Mouse (Mus musculus): ENCODE results near the gene Asgr1. TPM values are rescaled to one million over a fixed set of nuclear protein-coding genes. Genes with fewer than 3 reads are reported as not detected.

Gene Asgr1
- polyA plus RNA-seq, 1 experiment = 0.60 TPM

- TF ChIP-seq POLR2A (IDR thresholded peaks at IDR 0.05; ENCODE audit: low read depth, low read length) (no peak), CTCF (IDR thresholded peaks at IDR 0.05; ENCODE audit: borderline replicate concordance, insufficient read depth, low read length) (no peak)
- H3K4me3 ChIP-seq (ENCODE audit: insufficient read depth, low read length) = no peak overlapping the region
- no peak overlapping the region for H3K27ac ChIP-seq (ENCODE audit: insufficient read depth, low read length)
- 0 out of 2 replicates have a peak, but pooled peaks cover 2% of the 10 kb centered on the region for H3K4me1 ChIP-seq (ENCODE audit: control insufficient read depth, insufficient read depth, low read length)
Measured at GRCm38 (mm10) chr11:70075581-70075980, 21.7 kb downstream of the Asgr1 start.

- TF ChIP-seq POLR2A (IDR thresholded peaks at IDR 0.05; ENCODE audit: low read depth, low read length) (no peak), CTCF (IDR thresholded peaks at IDR 0.05; ENCODE audit: borderline replicate concordance, insufficient read depth, low read length) (no peak)
- no peak overlapping the region for H3K4me3 ChIP-seq (ENCODE audit: insufficient read depth, low read length)
Measured at GRCm38 (mm10) chr11:70077441-70077840, 23.6 kb downstream of the Asgr1 start.

GRCm38 (mm10) chr11:70079175-70079574 is 25.3 kb downstream of the Asgr1 start:
- Histone ChIP-seq H3K4me1 (ENCODE audit: control insufficient read depth, insufficient read depth, low read length) (0 out of 2 replicates have a peak, but pooled peaks cover 2% of the 10 kb centered on the region), H3K4me3 (ENCODE audit: insufficient read depth, low read length) (no peak overlapping the region), H3K27ac (ENCODE audit: insufficient read depth, low read length) (no peak overlapping the region)
- TF ChIP-seq CTCF (IDR thresholded peaks at IDR 0.05; ENCODE audit: borderline replicate concordance, insufficient read depth, low read length) (no peak), POLR2A (IDR thresholded peaks at IDR 0.05; ENCODE audit: low read depth, low read length) (no peak)

More at GRCm38 (mm10) chr11:70077441-70077840, 23.6 kb downstream of the Asgr1 start:
- H3K27ac ChIP-seq (ENCODE audit: insufficient read depth, low read length) = no peak overlapping the region
- H3K4me1 ChIP-seq (ENCODE audit: control insufficient read depth, insufficient read depth, low read length) = 0 out of 2 replicates have a peak, but pooled peaks cover 2% of the 10 kb centered on the region

DNA sequence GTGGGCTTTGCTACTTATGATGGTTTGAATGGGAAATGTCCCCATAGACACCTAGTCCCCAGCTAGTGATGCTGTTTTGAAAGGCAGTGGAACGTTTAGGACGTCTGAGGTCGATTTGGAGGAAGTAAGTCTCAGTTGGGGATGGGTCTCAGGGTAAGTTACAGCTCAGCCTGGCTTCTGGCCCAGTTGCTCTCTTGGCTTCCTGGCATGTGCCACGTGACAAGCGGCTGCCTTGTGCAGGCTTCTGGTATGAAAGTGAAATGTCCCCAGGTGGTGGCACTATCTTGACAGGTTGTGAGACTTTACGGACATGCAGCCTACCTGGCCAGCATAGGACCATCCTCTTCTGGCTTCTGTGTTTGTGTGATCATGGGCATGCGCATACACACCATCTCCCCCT is 26.0 kb downstream of the Asgr1 start:
- 0 out of 2 replicates have a peak, but pooled peaks cover 2% of the 10 kb centered on the region for H3K4me1 ChIP-seq (ENCODE audit: control insufficient read depth, insufficient read depth, low read length)
- no peak overlapping the region for H3K27ac ChIP-seq (ENCODE audit: insufficient read depth, low read length)
- no peak overlapping the region for H3K4me3 ChIP-seq (ENCODE audit: insufficient read depth, low read length)
- TF ChIP-seq POLR2A (IDR thresholded peaks at IDR 0.05; ENCODE audit: low read depth, low read length) (no peak), CTCF (IDR thresholded peaks at IDR 0.05; ENCODE audit: borderline replicate concordance, insufficient read depth, low read length) (no peak)

- H3K4me3 ChIP-seq (ENCODE audit: insufficient read depth, low read length) = no peak overlapping the region
- no peak overlapping the region for H3K27ac ChIP-seq (ENCODE audit: insufficient read depth, low read length)
- no peak for TF ChIP-seq CTCF (IDR thresholded peaks at IDR 0.05; ENCODE audit: borderline replicate concordance, insufficient read depth, low read length)
- 0 out of 2 replicates have a peak, but pooled peaks cover 2% of the 10 kb centered on the region for H3K4me1 ChIP-seq (ENCODE audit: control insufficient read depth, insufficient read depth, low read length)
Measured at GRCm38 (mm10) chr11:70080803-70081590, 27.1 kb downstream of the Asgr1 start.

DNA sequence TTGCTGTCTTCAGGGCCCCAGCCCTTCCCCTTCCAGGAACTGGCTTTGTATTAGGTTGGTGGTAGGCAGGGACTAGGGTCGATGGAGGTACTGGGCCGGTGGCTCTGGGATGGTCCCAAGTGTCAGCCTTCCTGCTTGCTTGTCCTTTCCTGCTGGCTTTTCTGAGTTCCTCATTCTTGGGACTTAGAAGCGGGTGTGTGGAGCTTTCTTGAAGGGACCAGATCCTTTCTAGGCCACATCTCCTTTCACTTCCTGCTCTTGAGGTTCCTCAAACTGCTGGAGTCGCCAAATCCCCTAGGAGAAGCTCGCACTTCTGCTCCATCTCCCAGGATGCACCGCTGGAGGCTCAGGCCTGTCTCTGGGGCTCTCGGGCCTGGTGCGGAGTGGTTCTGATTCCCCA is 30.7 kb downstream of the Asgr1 start:
- 0 out of 2 replicates have a peak, but pooled peaks cover 2% of the 10 kb centered on the region for H3K4me1 ChIP-seq (ENCODE audit: control insufficient read depth, insufficient read depth, low read length)
- H3K27ac ChIP-seq (ENCODE audit: insufficient read depth, low read length) = no peak overlapping the region
- TF ChIP-seq CTCF (IDR thresholded peaks at IDR 0.05; ENCODE audit: borderline replicate concordance, insufficient read depth, low read length) (no peak), POLR2A (IDR thresholded peaks at IDR 0.05; ENCODE audit: low read depth, low read length) (no peak)
- H3K4me3 ChIP-seq (ENCODE audit: insufficient read depth, low read length) = no peak overlapping the region

DNA sequence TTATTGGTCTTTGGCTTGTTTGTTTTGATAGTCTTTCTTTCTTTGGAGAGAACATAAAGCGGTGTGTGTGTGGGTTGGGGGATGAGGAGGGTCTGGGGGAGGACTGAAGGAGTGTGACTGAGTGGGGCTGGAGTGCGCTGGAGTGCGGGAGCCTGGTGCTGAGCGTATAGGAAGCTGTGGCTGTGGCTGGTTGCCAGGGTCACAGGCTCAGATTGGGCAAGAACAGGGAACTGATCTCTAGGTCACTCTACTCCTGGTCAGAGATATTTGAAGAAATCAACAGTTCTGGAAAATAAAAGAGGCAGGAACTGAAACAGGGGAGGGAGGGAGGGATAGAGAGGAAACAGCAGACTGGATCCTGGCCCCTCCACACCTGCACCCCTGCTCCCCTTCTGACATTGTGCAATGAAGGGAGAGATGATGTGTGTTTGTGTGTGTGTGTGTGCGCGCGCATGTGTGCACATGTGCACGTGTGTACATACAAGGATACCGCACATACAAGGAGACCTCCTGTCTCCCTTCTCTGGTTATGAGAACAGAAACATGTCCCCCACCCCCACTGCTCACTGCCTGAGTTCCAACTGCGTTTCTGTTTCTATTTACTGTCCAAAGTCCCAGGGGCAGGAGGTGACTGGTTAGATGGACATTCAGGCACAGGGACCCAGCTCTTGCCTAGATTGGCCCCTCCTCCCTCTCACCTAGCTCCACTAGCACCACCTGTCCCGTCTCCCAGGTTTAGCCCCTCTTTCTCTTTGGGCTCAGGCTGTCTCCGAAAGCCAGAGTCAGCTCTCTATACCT is 38.3 kb downstream of the Asgr1 start, which contains the start of gene Asgr2:
Gene Asgr2, plus strand, starts transcription at position 659 of the 798 bp plus-strand sequence.
- H3K27ac ChIP-seq (ENCODE audit: insufficient read depth, low read length) = no peak within 1 kb of the TSS

GRCm38 (mm10) chr11:70097396-70097795 is 43.5 kb downstream of the Asgr1 start:
- TF ChIP-seq POLR2A (IDR thresholded peaks at IDR 0.05; ENCODE audit: low read depth, low read length) = no peak
- no peak for TF ChIP-seq CTCF (IDR thresholded peaks at IDR 0.05; ENCODE audit: borderline replicate concordance, insufficient read depth, low read length)
- Histone ChIP-seq H3K4me1 (ENCODE audit: control insufficient read depth, insufficient read depth, low read length) (no peaks in the 10 kb centered on the region), H3K4me3 (ENCODE audit: insufficient read depth, low read length) (no peak overlapping the region), H3K27ac (ENCODE audit: insufficient read depth, low read length) (no peak overlapping the region)

More for the DNA sequence above, 38.3 kb downstream of the Asgr1 start, which contains the start of gene Asgr2:
- no peak for TF ChIP-seq CTCF (IDR thresholded peaks at IDR 0.05; ENCODE audit: borderline replicate concordance, insufficient read depth, low read length)
- no peak within 1 kb of the TSS for H3K4me3 ChIP-seq (ENCODE audit: insufficient read depth, low read length)
- no peaks in the 10 kb centered on the region for H3K4me1 ChIP-seq (ENCODE audit: control insufficient read depth, insufficient read depth, low read length)

DNA sequence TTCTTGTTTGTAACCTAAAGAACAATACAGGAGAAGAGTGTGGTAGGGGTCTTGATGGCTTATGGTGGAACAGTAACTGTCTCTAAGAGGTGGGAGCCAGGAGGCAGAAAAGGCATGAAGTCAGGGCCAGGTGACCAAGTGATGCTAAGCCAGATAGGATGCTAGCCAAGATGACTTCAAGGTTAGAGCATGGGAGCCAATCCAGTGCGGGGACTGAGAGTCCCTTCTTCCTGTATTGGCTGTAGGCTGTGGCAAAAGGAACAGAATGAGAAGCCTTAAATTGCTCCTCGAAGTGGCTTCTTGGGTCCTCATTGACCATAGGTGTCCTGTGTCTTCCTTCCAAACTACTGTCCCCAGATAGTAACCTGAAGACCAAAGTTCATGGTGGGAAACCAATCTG is 45.2 kb downstream of the Asgr1 start:
- Histone ChIP-seq H3K27ac (ENCODE audit: insufficient read depth, low read length) (no peak overlapping the region), H3K4me1 (ENCODE audit: control insufficient read depth, insufficient read depth, low read length) (no peaks in the 10 kb centered on the region), H3K4me3 (ENCODE audit: insufficient read depth, low read length) (no peak overlapping the region)
- no peak for TF ChIP-seq CTCF (IDR thresholded peaks at IDR 0.05; ENCODE audit: borderline replicate concordance, insufficient read depth, low read length)

- Histone ChIP-seq H3K4me1 (ENCODE audit: control insufficient read depth, insufficient read depth, low read length) (no peaks in the 10 kb centered on the region), H3K4me3 (ENCODE audit: insufficient read depth, low read length) (no peak overlapping the region), H3K27ac (ENCODE audit: insufficient read depth, low read length) (no peak overlapping the region)
- no peak for TF ChIP-seq POLR2A (IDR thresholded peaks at IDR 0.05; ENCODE audit: low read depth, low read length)
- TF ChIP-seq CTCF (IDR thresholded peaks at IDR 0.05; ENCODE audit: borderline replicate concordance, insufficient read depth, low read length) = no peak
Measured at GRCm38 (mm10) chr11:70099809-70100208, 45.9 kb downstream of the Asgr1 start.

Data from embryonic fibroblast, embryonic 13.5 days (primary cell).